Mouse (Mus musculus): ENCODE results near the gene Serf2. TPM values are rescaled to one million over a fixed set of nuclear protein-coding genes. Genes with fewer than 3 reads are reported as not detected.
"Not testable (repeated sequence)": the region's sequence is repeated elsewhere in the genome, so short reads cannot be mapped to it uniquely, and the experiment has no call there.

The Serf2 gene
- polyA plus RNA-seq, 1 experiment = 367 TPM

DNA sequence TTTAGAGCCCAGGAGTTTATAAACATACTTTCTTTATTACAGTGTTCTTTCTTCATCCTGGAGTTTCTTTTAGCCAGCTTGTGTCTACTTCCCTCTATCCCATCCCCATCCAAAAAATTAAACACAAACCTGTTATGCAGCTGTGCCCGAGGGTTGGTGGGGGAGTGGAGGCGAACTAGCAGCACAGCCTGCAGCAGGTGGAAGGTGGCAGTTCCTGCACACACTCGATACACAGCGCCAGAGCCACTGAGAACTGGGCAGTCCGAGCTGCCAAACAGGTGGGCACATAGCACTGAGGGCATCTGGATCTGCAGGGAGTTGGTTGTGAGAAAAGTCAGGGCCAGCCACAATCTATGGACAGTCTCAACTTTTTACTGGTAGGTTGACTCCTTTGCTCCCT is 6.5 kb downstream of the Serf2 start:
- no peak for TF ChIP-seq EP300 (IDR thresholded peaks at IDR 0.05; ENCODE audit: insufficient read depth, low read depth, low read length)
- TF ChIP-seq CTCF (IDR thresholded peaks at IDR 0.05; ENCODE audit: low read depth, low read length) = no peak
- TF ChIP-seq POLR2A (IDR thresholded peaks at IDR 0.05; ENCODE audit: insufficient read depth, low read length) = no peak
- Histone ChIP-seq H3K4me1 (ENCODE audit: control insufficient read depth, insufficient read depth, low read length) (peaks cover 2% of the 10 kb centered on the region), H3K27ac (ENCODE audit: insufficient read depth, low read length) (no peak overlapping the region), H3K9ac (ENCODE audit: low read depth, poor library complexity, severe bottlenecking) (no peak overlapping the region), H3K36me3 (ENCODE audit: control insufficient read depth, insufficient read depth, low read length, poor library complexity, severe bottlenecking) (peaks cover 31% of the 10 kb centered on the region), H3K9me3 (replicated peaks; ENCODE audit: control insufficient read depth, insufficient read depth, low read length, poor library complexity, severe bottlenecking) (no peaks in the 10 kb centered on the region), H3K4me3 (ENCODE audit: low read depth, low read length) (no peak overlapping the region), H3K27me3 (ENCODE audit: control insufficient read depth, insufficient read depth, low read length, poor library complexity, severe bottlenecking) (no peaks in the 10 kb centered on the region)

DNA sequence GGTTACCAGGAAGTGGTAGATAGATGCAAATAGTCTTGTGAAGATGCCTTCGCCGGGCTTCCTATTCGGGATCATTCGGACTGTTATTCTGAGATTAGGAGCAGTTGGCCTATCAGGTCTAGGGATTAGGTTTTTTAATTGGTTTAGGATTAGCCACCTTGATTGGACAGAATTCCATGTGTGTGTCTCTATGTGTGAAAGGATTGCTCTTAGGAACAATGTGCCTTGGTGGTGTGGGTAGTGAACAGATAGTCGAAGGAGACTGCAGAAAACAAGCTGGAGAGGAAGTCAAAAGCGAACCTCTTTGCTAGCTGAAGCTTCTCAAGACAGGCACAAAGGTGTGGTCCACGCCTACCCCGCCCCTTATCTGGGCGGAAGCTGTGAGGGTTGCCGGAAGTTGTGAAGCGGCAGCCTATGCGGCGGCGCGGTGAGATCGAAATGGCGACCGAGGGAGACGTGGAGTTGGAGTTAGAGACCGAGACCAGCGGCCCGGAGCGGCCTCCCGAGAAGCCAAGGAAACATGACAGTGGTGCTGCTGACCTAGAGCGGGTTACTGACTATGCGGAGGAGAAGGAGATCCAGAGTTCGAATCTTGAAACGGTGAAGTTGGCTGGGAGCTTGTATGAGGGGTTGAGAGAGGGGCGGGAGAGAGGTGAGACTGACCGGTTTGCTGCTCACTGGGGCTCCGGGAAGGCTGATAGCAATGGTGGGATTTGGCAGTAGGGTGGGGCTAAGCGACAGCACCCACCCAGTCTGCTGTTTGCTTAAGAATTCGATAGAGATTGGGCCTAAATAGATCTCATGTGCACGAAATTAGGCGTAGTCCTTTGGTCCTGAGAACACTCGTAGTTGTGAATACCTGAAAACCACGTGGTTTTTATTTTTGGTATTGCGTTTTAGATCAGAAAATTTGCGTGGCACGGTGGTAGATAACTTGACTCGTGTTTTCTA is 8.0 kb downstream of the Serf2 start, which contains the start of gene Serinc4:
Gene Serinc4, minus strand, starts transcription at position 90 of the 951 bp plus-strand sequence.
- Histone ChIP-seq H3K9me3 (replicated peaks; ENCODE audit: control insufficient read depth, insufficient read depth, low read length, poor library complexity, severe bottlenecking) (no peaks in the 10 kb centered on the region), H3K27ac (ENCODE audit: insufficient read depth, low read length) (peak within 1 kb of the TSS; percentile 44), H3K36me3 (ENCODE audit: control insufficient read depth, insufficient read depth, low read length, poor library complexity, severe bottlenecking) (peaks cover 26% of the 10 kb centered on the region), H3K4me1 (ENCODE audit: control insufficient read depth, insufficient read depth, low read length) (peaks cover 2% of the 10 kb centered on the region), H3K4me3 (ENCODE audit: low read depth, low read length) (peak within 1 kb of the TSS; percentile 90), H3K27me3 (ENCODE audit: control insufficient read depth, insufficient read depth, low read length, poor library complexity, severe bottlenecking) (no peaks in the 10 kb centered on the region), H3K9ac (ENCODE audit: low read depth, poor library complexity, severe bottlenecking) (peak within 1 kb of the TSS; percentile 72)
- no peak for TF ChIP-seq EP300 (IDR thresholded peaks at IDR 0.05; ENCODE audit: insufficient read depth, low read depth, low read length)
- peak; percentile 58 for TF ChIP-seq POLR2A (IDR thresholded peaks at IDR 0.05; ENCODE audit: insufficient read depth, low read length)

DNA sequence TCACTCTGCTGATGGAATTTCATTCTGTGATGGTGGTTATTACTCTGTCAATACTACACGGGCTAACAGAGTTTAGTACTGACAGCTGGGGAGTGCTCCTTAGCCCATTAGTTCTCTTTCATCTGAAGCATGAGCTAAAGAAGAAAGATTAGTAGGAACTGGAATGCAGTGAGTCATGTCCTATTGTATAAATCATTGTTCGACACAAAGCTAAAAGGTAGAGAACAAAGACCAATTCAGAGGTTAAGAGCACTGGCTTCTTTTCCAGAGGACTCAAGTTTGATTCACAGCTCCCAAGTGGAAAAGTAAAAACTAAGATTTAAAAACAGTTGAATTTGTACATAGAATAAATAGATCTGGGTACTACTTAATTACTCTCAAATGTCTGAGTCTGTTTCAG is 11.1 kb downstream of the Serf2 start:
- H3K4me3 ChIP-seq (ENCODE audit: low read depth, low read length) = no peak overlapping the region

DNA sequence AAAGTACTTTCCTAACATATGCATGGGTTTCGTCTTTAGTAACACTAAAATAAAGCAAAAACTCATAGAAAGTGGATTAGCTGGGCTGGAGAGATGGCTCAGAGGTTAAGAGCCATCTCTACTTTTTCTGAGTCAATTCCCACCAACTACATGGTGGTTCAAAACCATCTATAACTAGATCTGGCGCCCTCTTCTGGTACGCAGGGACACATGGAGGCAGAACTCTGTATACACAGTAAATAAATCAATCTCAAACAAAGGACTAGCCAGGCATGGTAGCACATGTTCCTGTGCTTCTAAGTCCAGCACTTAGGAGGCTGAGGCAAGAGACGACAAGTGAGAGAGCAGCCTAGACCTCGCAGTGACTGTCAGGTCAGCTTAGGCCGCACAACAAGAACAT is 20.0 kb downstream of the Serf2 start:
- H3K4me3 ChIP-seq (ENCODE audit: low read depth, low read length); H3K4me1 ChIP-seq (ENCODE audit: control insufficient read depth, insufficient read depth, low read length); H3K9ac ChIP-seq (ENCODE audit: low read depth, poor library complexity, severe bottlenecking); H3K27me3 ChIP-seq (ENCODE audit: control insufficient read depth, insufficient read depth, low read length, poor library complexity, severe bottlenecking); H3K9me3 ChIP-seq (replicated peaks; ENCODE audit: control insufficient read depth, insufficient read depth, low read length, poor library complexity, severe bottlenecking); H3K27ac ChIP-seq (ENCODE audit: insufficient read depth, low read length); H3K36me3 ChIP-seq (ENCODE audit: control insufficient read depth, insufficient read depth, low read length, poor library complexity, severe bottlenecking): not testable (repeated sequence)

More for the DNA sequence above, 11.1 kb downstream of the Serf2 start:
- Histone ChIP-seq H3K27ac (ENCODE audit: insufficient read depth, low read length) (no peak overlapping the region), H3K9me3 (replicated peaks; ENCODE audit: control insufficient read depth, insufficient read depth, low read length, poor library complexity, severe bottlenecking) (no peaks in the 10 kb centered on the region), H3K9ac (ENCODE audit: low read depth, poor library complexity, severe bottlenecking) (no peak overlapping the region), H3K36me3 (ENCODE audit: control insufficient read depth, insufficient read depth, low read length, poor library complexity, severe bottlenecking) (peaks cover 15% of the 10 kb centered on the region), H3K27me3 (ENCODE audit: control insufficient read depth, insufficient read depth, low read length, poor library complexity, severe bottlenecking) (no peaks in the 10 kb centered on the region), H3K4me1 (ENCODE audit: control insufficient read depth, insufficient read depth, low read length) (no peaks in the 10 kb centered on the region)
- TF ChIP-seq POLR2A (IDR thresholded peaks at IDR 0.05; ENCODE audit: insufficient read depth, low read length) (no peak), EP300 (IDR thresholded peaks at IDR 0.05; ENCODE audit: insufficient read depth, low read depth, low read length) (no peak), CTCF (IDR thresholded peaks at IDR 0.05; ENCODE audit: low read depth, low read length) (no peak)

DNA sequence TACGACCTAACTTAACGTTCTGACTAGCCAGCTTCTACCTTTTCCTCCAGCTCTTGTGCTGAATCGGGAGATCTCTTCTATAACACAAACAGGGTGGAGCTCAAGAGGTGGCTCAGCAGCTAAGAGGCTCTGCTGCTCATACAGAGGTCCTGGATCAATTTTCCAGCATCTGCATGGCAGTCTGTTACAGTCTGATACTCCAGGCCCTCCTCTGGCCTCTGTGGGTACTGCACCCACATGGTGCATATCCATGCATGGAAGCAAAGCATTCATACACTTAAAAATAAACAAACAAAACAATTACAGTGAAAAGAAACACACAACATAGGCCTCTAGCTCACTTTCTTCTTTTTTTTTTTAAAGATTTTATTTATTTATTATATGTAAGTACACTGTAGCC is 23.8 kb downstream of the Serf2 start:
- not testable (repeated sequence) for H3K4me1 ChIP-seq (ENCODE audit: control insufficient read depth, insufficient read depth, low read length); H3K4me3 ChIP-seq (ENCODE audit: low read depth, low read length); H3K27me3 ChIP-seq (ENCODE audit: control insufficient read depth, insufficient read depth, low read length, poor library complexity, severe bottlenecking); H3K36me3 ChIP-seq (ENCODE audit: control insufficient read depth, insufficient read depth, low read length, poor library complexity, severe bottlenecking); H3K9ac ChIP-seq (ENCODE audit: low read depth, poor library complexity, severe bottlenecking); H3K27ac ChIP-seq (ENCODE audit: insufficient read depth, low read length); H3K9me3 ChIP-seq (replicated peaks; ENCODE audit: control insufficient read depth, insufficient read depth, low read length, poor library complexity, severe bottlenecking)

DNA sequence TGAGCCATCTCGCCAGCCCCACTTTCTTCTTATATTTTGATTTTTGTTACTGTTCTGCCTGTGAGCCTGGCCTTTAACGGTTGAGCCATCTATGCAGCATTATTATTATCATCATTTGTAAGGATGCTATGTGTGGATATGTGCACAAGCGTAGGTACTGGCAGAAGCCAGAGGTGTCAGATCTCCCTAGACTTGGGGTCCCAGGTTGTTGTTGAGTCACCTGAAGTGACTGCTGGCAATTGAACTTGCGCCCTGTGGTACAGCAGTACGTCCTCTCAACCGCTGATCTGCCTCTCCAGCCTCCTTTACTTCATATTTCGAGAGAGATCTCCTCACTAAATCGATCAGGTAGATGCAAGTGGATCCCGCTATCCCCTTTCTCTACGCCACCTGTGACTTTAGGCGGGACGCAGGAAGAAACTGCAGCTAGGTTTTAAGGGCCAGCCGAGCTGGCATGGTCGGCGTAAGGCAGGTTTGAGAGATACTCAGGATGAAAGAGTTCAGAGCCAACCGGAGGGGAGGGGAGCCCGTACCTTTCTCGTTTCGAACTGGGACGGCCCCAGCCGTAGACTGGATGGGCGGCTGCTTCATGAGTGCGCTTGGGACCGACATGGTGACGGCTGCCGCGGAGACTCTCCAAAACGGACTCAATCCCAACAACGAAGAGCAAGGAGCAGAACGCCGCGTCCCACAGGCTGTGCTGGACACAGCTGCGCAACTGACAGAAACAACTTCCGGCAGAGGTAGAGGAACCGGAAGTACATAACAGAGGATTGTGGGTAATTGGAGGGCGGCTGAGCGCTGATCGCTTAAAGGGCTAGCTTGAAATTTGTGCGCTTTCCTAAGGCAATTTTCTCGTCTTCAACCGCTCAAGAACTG is 24.5 kb downstream of the Serf2 start, which contains the start of gene Mfap1b:
Gene Mfap1b, minus strand, starts transcription at position 767 of the 879 bp plus-strand sequence.
- Histone ChIP-seq H3K9ac (ENCODE audit: low read depth, poor library complexity, severe bottlenecking) (peak within 1 kb of the TSS; percentile 53), H3K4me3 (ENCODE audit: low read depth, low read length) (peak within 1 kb of the TSS; percentile 82)
- TF ChIP-seq POLR2A (IDR thresholded peaks at IDR 0.05; ENCODE audit: insufficient read depth, low read length) = peak; percentile 81
- not testable (repeated sequence) for H3K27ac ChIP-seq (ENCODE audit: insufficient read depth, low read length); H3K4me1 ChIP-seq (ENCODE audit: control insufficient read depth, insufficient read depth, low read length); H3K27me3 ChIP-seq (ENCODE audit: control insufficient read depth, insufficient read depth, low read length, poor library complexity, severe bottlenecking); H3K36me3 ChIP-seq (ENCODE audit: control insufficient read depth, insufficient read depth, low read length, poor library complexity, severe bottlenecking); H3K9me3 ChIP-seq (replicated peaks; ENCODE audit: control insufficient read depth, insufficient read depth, low read length, poor library complexity, severe bottlenecking)
